Mouse (Mus musculus) kidney, adult 9 months (tissue): ENCODE results near the gene Fabp2.
A peak's percentile ranks its signal among the peaks of the same experiment; 100 is the strongest.

Experiments used
- DNase-seq: peaks from one replicate; pipeline ENCODE4 v3.0.0; 2022

The Fabp2 gene

DNA sequence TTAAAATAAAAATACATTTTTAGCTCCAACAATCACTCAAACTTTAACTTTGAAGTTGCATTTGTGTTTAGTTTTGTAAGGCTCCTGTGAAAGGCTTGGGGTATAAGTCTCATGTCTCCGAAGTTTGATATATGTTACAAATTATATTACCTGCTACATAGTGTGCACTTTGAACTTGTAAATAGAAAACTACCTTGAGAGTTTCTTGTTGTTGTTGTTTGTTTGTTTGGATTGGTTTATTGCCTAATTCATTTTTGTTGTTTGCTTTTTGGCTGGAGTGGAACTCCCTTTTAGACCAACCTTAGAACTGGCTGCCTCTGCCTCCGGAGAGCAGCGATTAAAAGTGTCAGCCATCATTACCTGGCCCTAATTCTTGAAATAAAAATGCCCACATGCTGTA is at the start of gene Fabp2:
Gene Fabp2 (plus strand): TSS at position 301 of the 400 bp plus-strand sequence.
- no peak for DNase-seq

DNA sequence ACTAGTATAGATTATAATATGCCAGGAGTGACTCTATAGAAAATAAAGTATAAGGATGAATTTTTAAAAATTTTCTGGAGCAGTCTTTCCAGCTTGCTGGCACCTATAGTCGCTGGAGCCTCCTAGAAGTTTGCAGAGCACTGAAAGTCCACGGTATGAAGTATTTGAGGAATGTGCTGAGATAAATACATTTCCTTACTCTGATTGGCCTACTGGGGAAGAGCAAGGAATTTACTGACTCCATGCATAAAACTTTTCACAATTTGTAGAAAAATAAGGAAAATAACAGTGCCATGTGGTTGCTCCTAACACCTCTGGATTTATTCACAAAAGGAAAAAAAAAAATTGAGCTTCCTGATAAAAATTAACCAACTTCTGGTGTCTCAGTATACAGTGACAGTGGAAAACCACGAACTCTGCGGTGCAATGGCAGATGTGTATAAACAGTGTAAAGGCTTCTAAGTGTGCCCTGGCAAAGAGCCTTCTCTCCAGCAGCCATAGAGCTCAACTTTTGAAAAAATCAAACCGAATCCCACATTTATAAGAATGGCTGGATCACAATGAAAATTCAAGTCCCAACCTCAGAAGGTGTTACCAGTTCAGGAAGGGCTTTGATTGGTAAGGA is 46.4 kb upstream of the Fabp2 start:
- no peak for DNase-seq

DNA sequence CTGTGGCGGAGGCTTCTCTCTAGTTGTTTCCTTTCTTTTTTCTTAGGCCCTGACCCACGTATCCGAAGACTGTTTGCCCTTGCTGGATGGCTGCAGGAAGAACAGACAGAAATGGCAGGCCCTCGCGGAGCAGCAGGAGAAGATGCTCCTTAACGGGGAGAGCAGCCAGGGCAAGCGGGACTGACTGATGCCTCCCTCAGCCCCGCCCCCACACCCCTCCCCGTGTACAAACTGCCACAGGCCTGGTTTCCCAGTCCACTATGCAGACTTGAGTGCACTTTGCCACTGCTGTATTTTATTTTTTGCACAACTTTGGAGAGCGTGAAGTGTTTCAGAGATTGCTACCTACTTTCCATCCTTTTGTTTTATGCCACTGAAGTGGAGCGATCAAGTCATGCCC is 39.7 kb upstream of the Fabp2 start:
- DNase-seq, result no peak

DNA sequence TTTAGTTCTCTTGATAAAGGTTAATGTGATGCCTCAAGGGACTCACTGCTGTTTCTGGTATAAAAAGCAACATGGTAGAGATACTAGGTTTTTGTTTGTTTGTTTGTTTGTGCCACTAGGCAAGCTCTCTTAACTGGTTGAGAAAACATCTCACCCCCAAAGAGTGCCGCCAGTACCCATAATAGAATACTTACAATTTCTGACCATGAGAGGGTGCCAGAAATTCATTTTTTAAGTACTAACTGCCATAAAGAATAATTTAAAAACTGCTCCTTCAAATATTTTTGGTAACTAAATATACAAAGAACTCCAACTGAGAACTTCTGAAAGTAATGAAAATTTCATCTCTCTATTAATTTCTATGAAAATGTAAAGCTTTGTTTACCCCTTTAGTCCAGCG is 35.0 kb upstream of the Fabp2 start:
- no peak for DNase-seq

DNA sequence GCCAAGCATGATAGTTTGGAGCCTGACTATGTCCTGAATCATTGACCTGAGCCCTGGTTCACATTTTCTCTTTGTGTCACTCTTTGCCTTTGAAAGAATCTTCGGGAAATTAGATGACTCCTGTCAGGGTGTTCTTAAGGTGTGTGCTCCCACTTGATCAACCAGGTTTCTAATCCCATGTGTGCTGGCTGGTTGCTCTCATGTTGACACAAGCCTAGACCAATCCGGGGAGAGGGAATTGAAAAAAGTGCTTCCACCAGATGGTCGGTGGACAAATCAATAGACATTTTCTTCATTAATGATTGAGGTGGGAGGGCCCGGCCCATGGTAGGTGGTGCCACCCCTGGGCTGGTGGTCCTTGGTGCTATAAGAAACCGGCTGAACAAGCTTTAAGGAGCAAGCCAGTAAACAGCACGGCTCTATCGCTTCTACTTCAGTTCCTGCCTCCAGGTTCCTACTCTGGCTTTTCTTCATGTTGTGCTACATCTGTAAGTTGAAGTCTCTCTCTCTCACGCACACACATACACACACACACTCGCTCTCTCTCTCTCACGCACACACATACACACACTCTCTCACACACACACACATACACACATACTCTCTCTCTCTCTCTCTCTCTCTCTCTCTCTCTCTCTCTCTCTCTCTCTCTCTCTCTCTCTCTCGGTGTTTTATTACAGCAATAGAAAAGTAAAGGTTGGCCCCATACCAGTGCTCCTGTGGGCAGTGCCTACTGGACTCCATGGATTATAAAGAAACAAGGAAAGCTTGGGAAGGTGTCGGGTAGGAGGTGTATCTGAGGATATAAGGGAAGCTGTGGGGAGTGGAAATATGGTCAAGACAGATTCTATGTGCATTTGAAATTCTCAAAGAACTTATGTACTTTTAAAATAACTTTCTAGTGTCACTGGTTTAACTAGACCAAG is 34.0 kb upstream of the Fabp2 start:
- DNase-seq, result no peak

DNA sequence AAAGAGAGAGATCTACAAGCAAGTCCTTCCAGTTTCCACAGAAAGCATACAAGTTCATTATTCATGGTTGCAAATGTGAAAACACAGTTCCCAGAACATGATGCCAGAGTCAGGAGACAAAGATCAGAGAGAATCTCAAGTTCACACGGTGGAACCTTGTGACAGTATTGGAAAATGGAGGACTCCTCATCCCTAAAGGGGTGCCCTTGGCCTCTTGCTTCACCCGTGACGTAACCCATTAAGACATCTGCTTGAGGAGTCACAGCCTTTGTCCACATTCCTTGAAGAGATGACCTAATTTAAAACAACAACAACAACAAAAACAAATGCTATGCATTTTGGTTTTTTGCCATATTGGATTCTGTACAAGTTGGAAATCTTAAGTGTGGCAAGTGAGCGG is 29.8 kb upstream of the Fabp2 start:
- DNase-seq, result no peak

DNA sequence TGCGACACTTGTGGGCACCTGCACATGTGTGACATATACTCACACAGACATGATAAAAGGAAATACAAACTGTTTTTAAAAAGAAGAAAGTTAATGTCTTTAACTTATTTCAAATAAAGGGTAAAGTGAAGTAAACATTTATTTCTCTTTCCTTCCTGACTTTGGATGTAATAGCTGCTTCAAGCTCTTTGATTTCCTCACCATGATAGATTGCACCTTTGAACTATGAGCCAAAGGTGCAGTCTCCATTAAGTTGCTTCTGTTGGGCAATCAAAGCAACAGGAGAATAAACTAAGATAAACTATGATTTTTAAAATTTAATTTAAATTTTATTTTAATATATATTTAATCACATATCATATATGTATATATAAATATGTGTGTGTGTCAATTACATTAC is 26.6 kb upstream of the Fabp2 start:
- DNase-seq, result no peak

DNA sequence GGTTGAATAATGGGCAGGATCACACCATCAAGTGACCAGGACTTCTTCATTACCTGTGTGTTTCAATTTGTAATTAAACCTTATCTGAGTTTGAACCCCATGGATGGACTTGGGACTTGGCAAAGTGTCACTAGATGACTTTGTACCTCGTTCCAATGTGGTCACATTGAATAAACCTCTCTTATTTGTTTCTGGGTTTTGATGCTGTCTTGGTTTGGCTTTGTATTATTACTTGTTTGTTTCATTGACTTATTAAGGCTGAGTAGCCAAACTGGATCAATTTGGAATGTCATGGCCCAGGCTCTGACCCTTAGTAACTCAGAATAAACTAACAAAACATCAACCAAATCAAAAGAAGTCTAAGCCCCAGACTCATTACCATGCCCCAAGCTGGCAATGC is 23.3 kb upstream of the Fabp2 start:
- DNase-seq, result no peak

DNA sequence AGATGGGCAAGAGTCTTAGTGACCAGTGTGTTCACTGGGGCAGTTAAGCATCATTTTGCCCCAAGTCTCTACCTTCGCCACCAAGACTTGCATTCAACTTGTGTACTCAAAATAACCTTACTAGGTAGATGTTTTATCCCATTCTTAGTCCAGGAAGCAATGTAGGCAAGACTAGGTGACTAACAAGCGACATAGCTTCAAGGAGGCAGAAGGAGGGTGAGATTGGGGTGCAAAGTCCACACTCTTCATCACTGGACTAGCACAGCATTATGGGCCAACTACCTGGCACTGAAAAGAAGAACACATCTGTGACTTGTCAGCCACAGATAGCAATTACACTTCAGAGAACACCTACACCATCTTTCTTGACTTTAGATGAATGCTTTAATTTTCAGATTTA is 18.0 kb upstream of the Fabp2 start:
- DNase-seq, result no peak

DNA sequence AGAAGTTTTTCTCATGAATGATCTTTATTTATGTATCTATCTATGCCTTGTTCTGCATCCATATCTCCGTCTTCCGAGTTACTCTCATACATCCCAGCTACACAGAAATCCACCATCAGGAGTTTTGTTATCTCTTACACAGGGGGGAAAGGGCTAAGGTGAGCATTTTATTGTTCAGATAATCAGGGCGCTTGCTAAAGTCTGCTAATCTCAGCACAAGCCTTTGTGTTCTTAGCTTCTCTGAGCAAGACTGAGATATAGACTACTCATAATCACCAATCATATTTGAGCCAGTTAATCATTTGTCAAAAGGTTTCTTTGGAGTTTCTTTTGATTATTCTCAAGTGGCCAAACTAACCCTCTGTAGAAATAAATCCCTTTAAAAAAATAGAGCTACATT is 17.3 kb upstream of the Fabp2 start:
- DNase-seq, result no peak

DNA sequence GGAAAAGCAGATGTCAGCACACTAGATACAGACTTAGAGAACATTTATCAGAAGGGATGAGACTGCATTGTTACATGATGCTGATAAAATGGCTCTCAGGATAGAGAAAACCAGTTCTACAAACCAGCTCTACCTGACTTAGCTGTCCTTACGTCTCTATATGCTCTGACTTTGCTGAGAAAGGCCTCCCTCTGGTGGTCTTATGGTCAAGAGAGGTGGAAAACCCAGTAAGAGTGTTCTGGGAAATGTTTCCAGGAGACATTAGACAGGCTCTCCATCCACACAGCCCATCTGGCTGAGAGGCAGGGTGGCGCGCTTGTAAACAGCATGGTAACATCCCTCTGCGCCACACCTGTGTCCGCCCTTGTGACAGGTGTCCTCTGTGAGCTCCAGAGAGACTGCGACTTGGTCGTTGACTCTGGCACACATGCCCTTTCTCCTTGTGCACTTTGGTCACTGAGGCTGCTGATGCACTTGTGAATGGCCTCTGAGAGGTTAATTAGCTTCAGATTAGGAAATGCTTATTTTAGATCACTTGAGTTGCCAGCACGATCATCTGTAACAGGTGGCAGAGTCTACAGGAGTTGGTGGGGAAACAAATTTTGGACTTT is 16.1 kb upstream of the Fabp2 start:
- DNase-seq, result no peak

DNA sequence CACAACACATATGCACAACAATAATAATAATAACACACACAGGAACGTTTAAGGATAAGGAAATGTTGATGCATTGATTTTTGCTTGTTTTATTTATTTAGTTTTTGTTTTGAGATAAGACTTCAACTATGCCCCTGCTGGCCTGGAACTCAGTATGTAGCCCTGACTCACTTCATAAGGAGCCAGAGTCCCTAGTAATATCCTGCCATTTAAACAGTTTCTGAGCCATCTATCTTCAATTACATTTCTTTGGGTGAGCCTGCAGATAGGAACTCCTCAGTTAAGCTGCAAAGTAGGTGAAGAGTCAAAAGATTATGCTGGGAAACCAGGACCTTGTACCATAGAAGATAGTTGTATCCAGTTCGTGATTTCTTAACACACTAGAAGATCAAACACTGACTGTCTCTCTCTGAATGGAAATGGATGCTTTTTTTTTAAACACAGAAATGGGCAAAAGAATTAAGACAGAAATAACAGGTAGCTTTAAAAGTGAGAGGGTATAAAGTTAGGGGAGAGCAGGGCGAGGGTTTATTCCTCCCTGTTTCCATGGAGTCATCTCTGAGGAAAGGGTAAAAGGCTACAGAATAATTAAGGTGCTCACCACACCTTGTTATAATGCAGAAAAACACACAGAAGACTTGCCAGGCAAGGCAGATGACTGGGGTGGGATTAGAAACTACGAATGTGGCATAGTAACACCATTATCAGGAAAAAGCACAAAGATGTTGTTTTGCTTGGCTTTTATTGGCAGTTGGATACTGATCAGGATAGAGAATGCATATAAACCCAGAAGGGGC is 7.2 kb upstream of the Fabp2 start:
- no peak for DNase-seq

DNA sequence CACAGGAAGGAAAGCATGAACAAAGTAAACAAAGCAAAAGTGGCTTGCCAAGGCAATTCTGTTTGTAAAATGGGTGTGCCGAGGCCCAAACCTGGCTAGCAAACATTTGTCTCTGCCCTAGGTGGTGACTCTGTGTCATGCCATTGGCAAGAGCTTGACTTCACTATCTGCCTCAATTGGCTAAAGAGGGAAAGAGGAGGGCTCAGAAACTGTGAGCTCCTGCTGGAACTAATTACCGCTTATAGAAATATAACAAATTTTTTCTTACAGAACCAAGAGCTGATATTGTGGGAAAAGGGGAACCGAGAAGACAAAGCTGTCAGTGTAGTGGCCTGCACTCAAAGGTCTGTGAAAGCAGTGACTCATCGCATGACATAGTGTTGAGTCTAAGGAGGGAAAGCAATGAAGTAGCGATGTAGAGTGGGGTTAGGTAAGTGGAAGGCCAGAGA is 6.5 kb upstream of the Fabp2 start:
- DNase-seq, result no peak

DNA sequence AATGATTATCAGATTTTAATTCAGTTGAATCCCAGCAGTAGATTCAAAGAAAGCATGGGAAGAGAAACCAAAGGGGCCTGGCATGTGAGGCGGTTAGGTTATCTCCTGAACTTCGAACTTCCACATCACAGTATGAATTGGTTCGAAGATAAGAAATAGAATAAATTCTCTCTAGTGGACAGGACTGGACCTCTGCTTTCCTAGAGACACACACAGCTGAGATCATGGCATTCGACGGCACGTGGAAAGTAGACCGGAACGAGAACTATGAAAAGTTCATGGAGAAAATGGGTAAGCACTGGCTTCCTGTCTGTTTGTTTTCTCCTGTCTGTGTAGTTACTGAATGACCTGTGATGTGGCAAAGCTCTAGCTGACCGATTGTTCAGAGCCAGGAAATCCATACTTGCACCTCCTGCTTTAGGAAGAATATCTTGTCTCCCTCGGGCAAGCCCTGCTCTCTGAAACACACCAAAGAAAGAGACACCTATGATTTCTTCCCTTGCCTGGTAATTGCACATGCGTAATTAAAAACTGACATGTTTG is 388 bp downstream of the Fabp2 start:
- DNase-seq, result no peak

DNA sequence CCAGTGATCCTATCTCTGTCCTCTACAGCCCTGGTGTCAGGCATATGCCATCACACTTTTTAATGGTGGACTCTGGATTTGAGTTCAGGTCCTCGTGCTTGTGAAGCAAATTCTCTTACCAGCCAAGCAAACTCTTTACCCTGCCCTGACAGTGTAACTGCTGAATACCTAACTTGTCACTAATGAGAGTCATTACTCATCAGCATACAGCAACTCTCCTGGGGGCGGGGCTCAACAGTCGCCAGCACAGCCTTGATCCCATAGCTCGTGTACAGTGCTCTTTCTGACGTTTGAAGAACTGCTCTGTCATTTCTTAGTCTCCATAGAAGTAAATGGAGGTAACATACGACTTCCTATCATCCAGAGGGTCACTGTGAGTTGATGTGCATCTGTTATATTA is 3.4 kb downstream of the Fabp2 start:
- no peak for DNase-seq

DNA sequence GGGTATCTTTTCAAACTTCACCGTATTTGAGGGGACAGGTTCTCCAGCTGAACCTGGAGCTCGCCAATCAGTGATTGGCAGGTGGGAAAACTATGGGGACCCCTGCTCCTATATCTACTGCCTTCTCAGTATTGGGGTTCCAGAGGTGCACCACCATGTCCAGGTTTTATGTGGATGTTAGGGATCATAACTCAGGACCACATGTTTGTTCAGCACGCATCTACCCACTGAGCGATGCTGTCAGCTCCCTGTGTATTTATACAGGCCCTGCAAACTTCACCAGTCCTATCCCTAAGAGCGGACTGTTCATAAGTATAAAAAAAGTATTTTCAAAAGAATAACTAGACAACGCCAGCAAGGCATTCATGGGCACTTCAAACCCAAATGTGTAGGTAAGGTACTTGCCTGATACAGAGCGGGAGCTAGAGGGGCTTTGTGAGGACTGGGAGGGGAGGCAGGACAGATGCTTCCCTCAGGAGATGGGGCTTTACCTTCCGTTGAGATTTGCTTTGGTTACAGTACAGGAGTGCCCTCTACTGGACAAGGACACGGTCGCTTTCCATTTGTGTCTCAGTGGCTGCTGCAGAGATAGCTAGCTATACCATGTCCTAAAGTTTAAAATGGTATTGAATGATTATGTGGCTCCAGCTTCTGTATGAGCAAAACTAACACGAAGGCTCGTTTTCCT is 9.0 kb downstream of the Fabp2 start:
- peak; percentile 48 for DNase-seq

DNA sequence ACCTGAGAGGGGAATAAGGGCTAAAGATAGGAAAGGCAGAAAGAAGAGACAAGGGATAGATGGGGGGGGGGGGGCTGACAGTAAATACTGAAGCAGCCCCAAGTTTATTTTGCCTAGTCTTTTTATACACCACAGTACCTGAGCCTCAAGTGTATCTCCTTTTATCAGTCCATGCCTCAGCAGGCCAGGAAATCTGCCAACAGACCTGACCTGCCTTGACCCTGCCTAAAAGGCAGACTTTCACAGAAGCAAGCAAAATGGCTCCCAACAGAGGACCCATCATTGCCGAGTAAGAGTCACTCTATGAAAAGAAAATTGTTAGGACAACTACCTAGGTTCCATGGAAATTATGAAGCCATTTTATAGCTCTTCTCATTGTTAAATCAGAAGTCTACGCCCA is 13.0 kb downstream of the Fabp2 start:
- DNase-seq, result no peak

DNA sequence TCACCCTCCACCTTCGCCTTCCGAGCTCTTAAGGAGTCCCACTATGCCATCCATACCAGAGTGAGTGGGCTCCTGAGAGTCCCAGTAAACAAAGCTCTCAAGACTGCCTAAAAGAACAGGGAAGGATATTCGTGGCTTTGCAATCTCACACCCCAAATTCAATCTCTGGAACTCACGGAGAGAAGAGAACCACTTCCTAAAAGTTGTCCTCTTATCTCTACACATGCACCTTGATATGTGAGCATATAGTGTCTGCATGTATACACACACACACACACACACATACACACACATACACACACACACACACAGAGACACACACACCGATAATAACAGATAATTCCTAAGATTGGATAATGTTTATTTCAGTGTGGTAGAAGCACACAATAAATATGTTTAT is 20.6 kb downstream of the Fabp2 start:
- no peak for DNase-seq

DNA sequence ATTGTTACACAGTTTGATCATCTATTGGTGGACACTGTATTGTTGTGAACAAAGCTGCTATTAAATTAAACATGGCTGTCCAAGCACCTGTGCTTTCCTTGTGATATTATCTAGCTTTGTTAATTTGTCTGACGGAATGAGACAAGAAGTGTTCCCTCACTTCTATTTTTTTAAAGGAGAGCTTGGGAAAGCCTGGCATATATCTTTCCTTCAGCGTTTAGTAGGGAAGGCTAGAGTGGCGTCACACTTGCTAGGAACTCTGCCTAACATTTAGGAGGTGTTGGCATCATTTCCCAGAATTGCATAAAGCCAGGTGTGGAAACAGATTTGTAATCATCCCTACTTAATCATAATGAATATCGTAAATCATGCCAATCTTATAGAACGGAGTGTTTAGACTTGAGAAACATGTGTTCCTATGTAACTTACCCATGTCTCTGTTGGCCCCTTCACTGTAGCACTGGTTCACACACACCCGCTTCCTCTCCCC is 21.4 kb downstream of the Fabp2 start:
- DNase-seq, result no peak

DNA sequence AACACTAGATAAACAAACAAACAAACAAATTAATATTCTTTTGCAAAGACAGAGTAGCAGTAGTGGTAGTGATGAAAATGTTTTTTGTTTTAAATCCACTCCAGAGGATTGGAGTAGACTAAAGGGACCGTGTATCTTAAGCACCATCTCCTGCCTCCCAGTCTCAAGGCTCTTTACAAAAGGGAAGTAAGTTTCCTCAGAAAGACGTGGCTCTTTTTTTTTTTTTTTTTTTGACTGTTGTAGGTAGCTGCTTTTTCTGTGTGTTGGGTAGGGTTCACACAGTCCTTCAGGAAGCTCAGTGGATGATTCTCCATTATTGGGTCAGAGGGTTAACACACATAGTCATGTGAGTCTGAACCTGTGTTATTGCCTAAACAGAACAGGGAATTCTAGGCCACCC is 23.8 kb downstream of the Fabp2 start:
- DNase-seq, result no peak

DNA sequence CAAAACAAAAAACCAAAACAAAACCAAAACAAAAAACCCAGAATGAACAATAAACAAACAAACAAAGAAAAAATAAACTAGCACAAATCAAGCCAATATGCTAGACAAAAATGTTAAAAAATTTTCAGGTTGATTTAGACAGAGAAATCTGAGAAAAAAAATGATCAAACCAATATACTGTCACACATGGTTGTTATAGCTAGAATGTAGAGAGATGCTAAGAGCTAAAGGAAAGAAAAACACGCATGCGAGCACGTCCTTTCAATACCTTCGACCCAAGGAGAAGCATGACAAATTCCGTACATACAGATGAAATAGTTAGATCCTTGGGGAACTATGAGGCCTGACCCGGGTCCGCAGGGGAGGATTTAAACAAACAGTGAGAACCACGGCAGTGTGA is 24.4 kb downstream of the Fabp2 start, which contains the start of gene Gm10959:
Gene Gm10959 (minus strand): TSS at position 101 of the 400 bp plus-strand sequence.
- no peak for DNase-seq
